Mouse (Mus musculus): Measurements from ENCODE around the gene Ubash3b. TPM values are rescaled to one million over a fixed set of nuclear protein-coding genes. Genes with fewer than 3 reads are reported as not detected.

Ubash3b gene
- total RNA-seq, 4 experiments from 2014 or later = 2.0 to 2.3 (median 2.1) TPM

GRCm38 (mm10) chr9:41087831-41088383 is 73.6 kb downstream of the Ubash3b start:
- no peak for DNase-seq

GRCm38 (mm10) chr9:41084191-41084901 is 77.2 kb downstream of the Ubash3b start:
- no peak for DNase-seq

- DNase-seq = no peak
Observed at GRCm38 (mm10) chr9:41083386-41084055, 78.0 kb downstream of the Ubash3b start.

GRCm38 (mm10) chr9:41082891-41083290 is 78.6 kb downstream of the Ubash3b start:
- DNase-seq = no peak

- no peak for DNase-seq
Observed at GRCm38 (mm10) chr9:41080877-41081276, 80.6 kb downstream of the Ubash3b start.

GRCm38 (mm10) chr9:41079428-41080155 is 81.9 kb downstream of the Ubash3b start:
- DNase-seq = no peak

GRCm38 (mm10) chr9:41078198-41078597 is 83.3 kb downstream of the Ubash3b start:
- DNase-seq = no peak

- DNase-seq = no peak
Observed at GRCm38 (mm10) chr9:41076150-41076549, 85.3 kb downstream of the Ubash3b start.

GRCm38 (mm10) chr9:41075528-41075927 is 86.0 kb downstream of the Ubash3b start:
- DNase-seq = no peak

GRCm38 (mm10) chr9:41073196-41074009 is 88.1 kb downstream of the Ubash3b start:
- DNase-seq = no peak

- no peak for DNase-seq
Observed at GRCm38 (mm10) chr9:41072786-41073185, 88.7 kb downstream of the Ubash3b start.

GRCm38 (mm10) chr9:41071906-41072511 is 89.5 kb downstream of the Ubash3b start:
- no peak for DNase-seq

- DNase-seq = no peak
Observed at GRCm38 (mm10) chr9:41070761-41071181, 90.7 kb downstream of the Ubash3b start.

- DNase-seq = no peak
Observed at GRCm38 (mm10) chr9:41069509-41069908, 92.0 kb downstream of the Ubash3b start.

GRCm38 (mm10) chr9:41061446-41061845 is 100.1 kb downstream of the Ubash3b start:
- no peak for DNase-seq

- DNase-seq = no peak
Observed at GRCm38 (mm10) chr9:41060617-41061016, 100.9 kb downstream of the Ubash3b start.

- DNase-seq = no peak
Observed at GRCm38 (mm10) chr9:41058765-41059535, 102.5 kb downstream of the Ubash3b start.

- no peak for DNase-seq
Observed at GRCm38 (mm10) chr9:41054166-41054565, 107.3 kb downstream of the Ubash3b start.

- DNase-seq = no peak
Observed at GRCm38 (mm10) chr9:41053478-41053877, 108.0 kb downstream of the Ubash3b start.

GRCm38 (mm10) chr9:41051080-41051932 is 110.2 kb downstream of the Ubash3b start:
- DNase-seq = no peak

Measured in adrenal gland, adult 8-10 months (tissue).